Mouse (Mus musculus): ENCODE measurements around the gene Cd46. TPM values are rescaled to one million over a fixed set of nuclear protein-coding genes. Genes with fewer than 3 reads are reported as not detected.

The Cd46 gene
- total RNA-seq, 2 experiments from 2014 or later, result 0.88 to 1.6 TPM

Other genes starting within 250 kb of the Cd46 start
- 225 and 231 TPM in 2 replicates for gene Cd34, start 153.4 kb downstream of the Cd46 start, total RNA-seq (2014; fragmentation: Nextera tagmentation)
- gene Cd34, start 153.4 kb downstream of the Cd46 start, total RNA-seq (2017), result 260 and 264 TPM in 2 replicates
- gene Cr1l, start 39.3 kb upstream of the Cd46 start, total RNA-seq (2014; fragmentation: Nextera tagmentation), result 62.8 and 83.0 TPM in 2 replicates
- 113 and 117 TPM in 2 replicates for gene Cr1l, start 39.3 kb upstream of the Cd46 start, total RNA-seq (2017)
- gene Cr2, start 84.5 kb upstream of the Cd46 start, total RNA-seq (2014; fragmentation: Nextera tagmentation), result not detected in 2 replicates
- not detected in 2 replicates for gene Cr2, start 84.5 kb upstream of the Cd46 start, total RNA-seq (2017)